Mouse (Mus musculus) embryonic facial prominence, embryonic 13.5 days (tissue): Measurements from ENCODE around the gene Hyal2. TPM values are rescaled to one million over a fixed set of nuclear protein-coding genes. Genes with fewer than 3 reads are reported as not detected.

ENCODE experiments used
- ATAC-seq: fragments of 200-750 bp; cut with Nextera tagmentation; 2 replicates; pipeline ENCODE4 v1.8.0; 2017; ENCODE audit warnings: low read depth; ENCODE audit not compliant: insufficient number of reproducible peaks, insufficient read depth, low FRiP score, low TSS enrichment
- H3K27ac ChIP-seq: fragments of 300-500 bp; sonication (generic); 2 replicates; pipeline ENCODE4 v1.5.1; 2015; ENCODE audit warnings: moderate library complexity, mild to moderate bottlenecking, inconsistent platforms
- H3K27me3 ChIP-seq: fragments of 300-500 bp; sonication (generic); 2 replicates; pipeline ENCODE4 v1.6.1; 2015; ENCODE audit warnings: mild to moderate bottlenecking, inconsistent platforms
- H3K36me3 ChIP-seq: fragments of 300-500 bp; sonication (generic); 2 replicates; pipeline ENCODE4 v1.6.1; 2015; ENCODE audit warnings: mild to moderate bottlenecking, inconsistent platforms
- H3K4me1 ChIP-seq: fragments of 300-500 bp; sonication (generic); 2 replicates; pipeline ENCODE4 v1.6.1; 2015; ENCODE audit warnings: inconsistent platforms
- H3K4me2 ChIP-seq: fragments of 300-500 bp; sonication (generic); 2 replicates; pipeline ENCODE4 v1.6.1; 2015; ENCODE audit warnings: moderate library complexity, mild to moderate bottlenecking, inconsistent platforms
- H3K4me3 ChIP-seq: fragments of 300-500 bp; sonication (generic); 2 replicates; pipeline ENCODE4 v1.5.1; 2015; ENCODE audit warnings: mild to moderate bottlenecking, inconsistent platforms
- H3K9ac ChIP-seq: fragments of 300-500 bp; sonication (generic); 2 replicates; pipeline ENCODE4 v1.6.1; 2015; ENCODE audit warnings: mild to moderate bottlenecking, inconsistent platforms
- H3K9me3 ChIP-seq: fragments of 300-500 bp; sonication (generic); 2 replicates; pipeline ENCODE4 v1.6.1; 2016; ENCODE audit warnings: inconsistent platforms
- WGBS: fragments of 180-500 bp; shearing (Covaris S2); methylation state at CpG from one replicate; pipeline ENCODE4 v1.1.7; 2015; ENCODE audit warnings: mixed read lengths; 5-methylcytosine and 5-hydroxymethylcytosine counted together
- polyA plus RNA-seq: library from polyadenylated mRNA; unstranded; fragments of >200 nt; fragmentation: Nextera tagmentation; extraction: Ambion mirVana; gene quantifications from 2 replicates; pipeline ENCODE4 v1.2.1, GENCODE M21; 2015

Gene Hyal2
- polyA plus RNA-seq, 1 experiment from 2014 or later, result 118 TPM

DNA sequence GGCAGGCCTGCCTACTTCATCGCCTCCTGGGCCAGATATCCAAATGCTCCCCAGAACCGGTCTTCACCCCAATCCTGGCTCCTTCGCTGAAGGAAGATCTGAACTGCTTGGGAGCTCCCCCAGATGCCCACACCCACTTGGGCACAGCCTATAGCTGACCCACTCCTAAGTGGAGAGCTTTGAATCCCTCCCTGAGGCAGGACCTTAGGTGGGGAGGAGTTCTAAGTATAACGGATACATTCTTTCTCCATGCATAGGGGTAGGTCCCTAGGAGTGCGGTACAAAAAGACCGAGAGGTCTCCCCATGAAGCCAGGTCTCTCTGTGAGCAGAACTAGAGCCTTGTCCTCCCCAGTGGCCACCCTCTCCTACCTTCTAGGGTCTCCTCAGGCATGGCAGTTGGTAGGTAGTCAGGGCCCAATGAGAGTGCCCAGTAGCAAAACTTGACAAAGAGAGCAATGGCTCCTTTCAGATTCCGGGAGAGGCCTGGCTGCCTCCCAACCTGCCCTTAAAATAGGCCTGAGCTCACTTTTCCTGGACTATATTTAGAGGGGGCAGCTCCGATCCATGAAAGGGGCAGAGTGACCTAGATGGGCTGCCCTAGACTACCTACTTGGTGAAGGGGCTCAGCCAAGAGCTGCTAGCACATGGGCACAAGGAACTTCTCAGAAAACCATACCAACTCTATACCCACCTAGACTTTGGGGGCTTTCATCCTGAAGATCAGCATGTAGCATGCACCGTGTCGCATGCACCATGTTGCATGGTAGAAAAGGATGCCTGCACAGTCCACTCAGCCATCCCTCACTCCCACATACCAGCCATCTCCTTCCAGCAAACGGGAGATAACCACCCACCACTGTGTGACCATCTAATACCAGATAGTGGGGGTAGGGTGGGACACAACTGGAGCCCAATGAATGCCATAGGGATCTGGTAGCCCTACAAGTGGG is 29.1 kb downstream of the Hyal2 start:
- 91% methylated on average over 11 of the region's 11 CpGs for WGBS
- H3K36me3 ChIP-seq, result peaks cover 33% of the 10 kb centered on the region
- H3K4me1 ChIP-seq, result peaks cover 6% of the 10 kb centered on the region; the same call in 1 of the 2 replicates
- H3K4me3 ChIP-seq, result no peak overlapping the region
- no peak for ATAC-seq
- H3K9ac ChIP-seq, result no peak overlapping the region
- H3K27ac ChIP-seq, result no peak overlapping the region
- no peaks in the 10 kb centered on the region for H3K27me3 ChIP-seq
- no peak overlapping the region for H3K4me2 ChIP-seq
- H3K9me3 ChIP-seq, result no peaks in the 10 kb centered on the region

DNA sequence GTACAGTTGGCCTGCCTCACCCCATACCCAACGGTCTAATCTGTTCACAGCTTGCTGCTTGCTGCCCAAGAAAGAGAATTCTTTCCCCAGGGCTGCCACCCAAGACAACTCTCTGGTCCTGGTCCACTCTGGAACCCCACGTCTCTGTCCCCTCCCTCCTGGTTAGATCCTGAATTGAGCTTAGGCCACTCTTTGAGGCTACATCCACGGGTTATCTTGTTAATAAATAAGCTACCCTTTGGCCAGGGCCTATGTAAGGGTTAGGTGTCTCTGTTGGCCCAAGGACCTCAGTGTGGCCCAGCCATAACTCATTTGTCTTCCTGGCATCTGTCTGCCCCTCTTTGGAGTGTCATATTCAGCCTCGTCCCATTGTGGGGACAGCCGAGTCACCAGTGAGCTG is 30.6 kb downstream of the Hyal2 start:
- Histone ChIP-seq H3K27me3 (no peaks in the 10 kb centered on the region), H3K4me1 (peaks cover 17% of the 10 kb centered on the region), H3K4me2 (no peak overlapping the region), H3K36me3 (peaks cover 19% of the 10 kb centered on the region), H3K4me3 (no peak overlapping the region), H3K9ac (no peak overlapping the region), H3K27ac (no peak overlapping the region), H3K9me3 (no peaks in the 10 kb centered on the region)
- no peak for ATAC-seq
- 84% methylated on average over 5 of the region's 5 CpGs for WGBS

DNA sequence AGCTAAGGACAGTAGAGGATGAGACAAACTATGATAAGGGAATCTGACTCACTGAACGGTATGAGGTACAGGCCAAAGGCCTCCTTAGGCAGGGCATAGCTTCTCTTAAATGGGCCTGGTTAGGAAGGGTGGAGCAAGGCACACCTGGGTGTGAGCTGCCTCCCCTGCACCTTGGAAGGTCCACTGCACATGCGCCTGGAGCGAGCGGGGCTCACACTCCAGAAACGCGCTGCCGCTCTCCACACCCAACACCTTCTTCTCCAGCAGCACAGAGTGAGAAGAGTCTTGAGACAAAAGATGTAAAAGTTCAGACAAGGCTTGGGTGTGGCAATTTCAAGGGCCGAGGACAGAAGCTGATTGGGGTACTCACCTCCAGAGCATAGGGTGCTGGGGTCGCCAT is 31.7 kb downstream of the Hyal2 start:
- Histone ChIP-seq H3K4me3 (no peak overlapping the region), H3K9ac (no peak overlapping the region), H3K4me2 (no peak overlapping the region), H3K9me3 (no peaks in the 10 kb centered on the region), H3K36me3 (peaks cover 9% of the 10 kb centered on the region), H3K4me1 (peaks cover 27% of the 10 kb centered on the region), H3K27me3 (no peaks in the 10 kb centered on the region), H3K27ac (no peak overlapping the region)
- WGBS, result 89% methylated on average over 9 of the region's 9 CpGs
- no peak for ATAC-seq

DNA sequence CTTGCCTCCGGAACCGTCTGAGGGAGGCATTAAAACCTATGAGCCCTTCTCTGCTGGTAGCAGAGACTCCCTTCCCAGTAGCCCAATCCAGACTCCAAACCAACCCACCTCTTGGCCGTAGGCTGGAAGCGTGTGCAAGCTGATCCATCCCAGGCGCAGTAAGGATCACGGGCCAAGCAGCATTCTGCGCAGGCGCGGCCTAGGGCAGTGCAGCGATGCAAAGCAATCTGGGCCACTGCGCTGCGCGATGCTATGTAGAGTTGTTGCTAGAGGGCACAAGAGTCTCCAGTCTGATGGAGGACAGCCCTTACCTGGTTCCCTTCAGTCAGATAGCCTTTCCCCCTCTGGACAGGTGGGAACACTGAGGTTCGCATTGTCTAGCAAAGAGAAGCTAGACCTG is 32.1 kb downstream of the Hyal2 start:
- Histone ChIP-seq H3K9ac (no peak overlapping the region), H3K27ac (no peak overlapping the region), H3K4me1 (peaks cover 31% of the 10 kb centered on the region), H3K36me3 (peaks cover 5% of the 10 kb centered on the region; the same call in 1 of the 2 replicates), H3K4me3 (no peak overlapping the region), H3K9me3 (no peaks in the 10 kb centered on the region), H3K4me2 (no peak overlapping the region), H3K27me3 (no peaks in the 10 kb centered on the region)
- no peak for ATAC-seq
- WGBS, result 71% methylated on average over 14 of the region's 14 CpGs

DNA sequence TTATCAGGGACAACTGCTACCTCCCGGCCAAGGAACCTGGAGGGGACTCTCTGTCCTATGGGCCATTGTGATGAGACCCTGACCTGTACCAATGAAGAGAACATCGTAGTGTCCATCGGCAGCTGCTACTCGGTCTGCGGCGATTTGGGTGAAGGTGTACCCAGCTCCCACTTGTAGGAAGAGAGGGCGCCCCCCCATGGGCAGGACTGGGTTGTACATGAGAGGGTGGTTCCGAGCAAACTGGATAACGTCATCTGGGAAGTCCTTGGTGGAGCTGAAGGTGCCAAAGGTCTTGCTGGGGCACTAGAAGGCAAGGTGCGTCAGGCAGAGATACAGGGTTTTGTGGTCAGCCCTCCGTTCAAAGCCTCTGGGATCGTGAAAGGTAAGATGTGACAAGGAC is 33.0 kb downstream of the Hyal2 start:
- Histone ChIP-seq H3K4me3 (no peak overlapping the region), H3K36me3 (peaks cover 2% of the 10 kb centered on the region; the same call in 1 of the 2 replicates), H3K4me1 (peaks cover 40% of the 10 kb centered on the region), H3K9ac (no peak overlapping the region), H3K27me3 (no peaks in the 10 kb centered on the region), H3K4me2 (no peak overlapping the region), H3K9me3 (no peaks in the 10 kb centered on the region), H3K27ac (no peak overlapping the region)
- 81% methylated on average over 12 of the region's 12 CpGs for WGBS
- ATAC-seq, result no peak

DNA sequence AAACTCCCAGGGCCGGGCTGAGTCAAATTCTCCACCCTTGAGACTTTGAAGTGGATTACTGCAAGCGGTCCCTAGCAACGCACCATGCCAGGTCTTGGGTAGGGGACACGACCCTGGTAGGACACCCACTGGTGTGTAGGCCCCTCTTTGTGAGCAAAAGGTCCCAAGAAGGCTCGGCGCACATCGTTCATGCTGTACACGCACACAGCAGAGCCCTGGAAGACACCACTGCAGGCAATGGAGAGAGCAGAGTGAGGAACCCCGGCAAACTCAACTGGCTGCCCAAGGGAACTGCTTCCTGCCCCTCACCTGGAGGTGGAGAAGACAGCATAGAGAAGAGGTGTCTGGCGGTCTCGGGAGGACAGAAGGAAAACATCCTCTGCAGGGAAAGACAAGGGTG is 33.5 kb downstream of the Hyal2 start:
- Histone ChIP-seq H3K27me3 (no peaks in the 10 kb centered on the region), H3K36me3 (peaks cover 2% of the 10 kb centered on the region; the same call in 1 of the 2 replicates), H3K9me3 (no peaks in the 10 kb centered on the region), H3K9ac (no peak overlapping the region), H3K4me1 (peaks cover 45% of the 10 kb centered on the region), H3K4me2 (no peak overlapping the region), H3K4me3 (no peak overlapping the region), H3K27ac (no peak overlapping the region)
- 87% methylated on average over 11 of the region's 11 CpGs for WGBS
- no peak for ATAC-seq

DNA sequence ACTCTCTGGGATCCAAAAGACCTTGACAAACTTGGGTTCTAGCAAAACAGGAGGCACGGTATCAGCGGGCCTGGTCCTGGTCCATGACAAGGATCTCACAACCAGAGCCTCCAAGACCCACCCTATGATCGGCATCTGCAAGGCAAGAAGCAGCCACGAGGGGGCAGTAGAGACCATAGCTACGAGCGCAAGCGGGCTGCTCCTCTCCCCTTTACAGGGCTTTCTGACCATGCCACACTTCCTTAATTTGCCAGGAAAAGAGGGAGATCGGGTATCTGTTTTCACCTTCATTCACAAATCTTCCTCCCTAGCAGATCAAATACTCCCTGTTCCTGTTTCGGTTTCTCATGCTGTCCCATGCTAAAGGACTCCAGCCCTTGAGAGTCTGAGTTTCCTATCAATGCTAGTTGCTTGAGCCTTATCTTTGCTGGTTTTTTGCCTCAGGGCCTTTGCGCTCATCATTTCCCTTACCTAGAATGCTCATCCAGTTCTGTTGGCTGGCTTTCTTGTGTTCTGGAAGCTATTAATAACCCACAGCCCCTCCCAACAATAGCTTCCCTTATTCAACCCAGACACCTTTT is 34.4 kb downstream of the Hyal2 start:
- Histone ChIP-seq H3K4me3 (no peak overlapping the region), H3K9me3 (no peaks in the 10 kb centered on the region), H3K9ac (peak overlapping the region; percentile 22; the same call in 1 of the 2 replicates), H3K27ac (peak overlapping the region; percentile 64; the same call in 1 of the 2 replicates), H3K36me3 (peaks cover 2% of the 10 kb centered on the region; the same call in 1 of the 2 replicates), H3K4me2 (peak overlapping the region; percentile 33), H3K27me3 (no peaks in the 10 kb centered on the region), H3K4me1 (peaks cover 54% of the 10 kb centered on the region)
- WGBS, result 7% methylated on average over 10 of the region's 10 CpGs
- no peak for ATAC-seq

DNA sequence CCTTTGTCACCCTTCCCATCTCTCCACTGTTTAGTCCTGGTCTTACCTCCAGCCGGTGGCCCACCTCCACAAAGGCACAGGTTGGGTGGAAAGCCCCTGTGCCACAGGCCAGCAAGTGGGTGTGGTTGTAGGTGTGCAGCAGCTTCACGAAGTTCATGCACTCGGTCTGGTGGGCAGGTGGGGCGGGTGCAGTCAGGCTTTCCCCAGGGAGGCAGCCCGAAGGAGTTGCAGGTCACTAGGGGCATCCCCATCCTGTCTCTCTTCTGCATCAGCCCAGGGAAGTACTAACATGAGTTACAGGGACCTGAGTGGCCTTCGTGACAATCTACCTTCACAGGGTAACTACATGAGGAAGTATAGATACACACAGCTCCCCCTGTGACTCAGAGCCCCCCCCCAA is 35.5 kb downstream of the Hyal2 start:
- Histone ChIP-seq H3K4me1 (peaks cover 65% of the 10 kb centered on the region), H3K9me3 (no peaks in the 10 kb centered on the region), H3K36me3 (peaks cover 2% of the 10 kb centered on the region; the same call in 1 of the 2 replicates), H3K27ac (no peak overlapping the region; the same call in 1 of the 2 replicates), H3K27me3 (no peaks in the 10 kb centered on the region), H3K4me3 (no peak overlapping the region), H3K9ac (no peak overlapping the region), H3K4me2 (no peak overlapping the region)
- 88% methylated on average over 6 of the region's 6 CpGs for WGBS
- ATAC-seq, result no peak

DNA sequence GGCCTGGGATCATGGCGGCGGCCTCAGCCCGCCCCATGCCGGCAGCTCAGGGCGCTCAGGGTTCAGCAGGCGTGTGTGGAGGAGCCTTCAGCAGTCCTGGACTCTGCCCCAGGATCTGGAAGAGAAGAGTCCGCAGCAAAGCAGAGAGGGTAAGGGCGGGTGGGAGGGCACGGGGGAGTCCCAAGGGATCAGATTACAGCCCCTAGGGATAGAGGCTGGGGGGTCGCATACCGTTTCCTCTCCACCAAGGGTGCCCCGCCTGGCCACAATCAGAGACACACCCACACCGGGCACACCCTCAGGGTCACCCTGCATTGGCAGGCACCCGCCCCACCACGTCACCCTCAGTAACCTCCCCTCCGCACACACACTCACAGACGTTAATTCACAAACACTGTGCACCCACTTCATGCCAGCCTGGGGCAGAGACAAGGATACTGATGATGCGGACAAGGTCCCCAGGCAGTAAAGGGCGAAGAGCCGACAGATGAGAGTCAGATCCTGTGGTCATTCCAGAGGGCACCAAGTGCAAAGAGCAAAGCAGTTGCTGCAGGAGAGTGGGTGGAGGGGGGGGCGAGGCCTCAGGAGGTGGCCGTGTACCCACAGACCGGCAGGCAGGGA is 37.4 kb downstream of the Hyal2 start:
- Histone ChIP-seq H3K9me3 (no peaks in the 10 kb centered on the region), H3K4me1 (peaks cover 75% of the 10 kb centered on the region), H3K27me3 (no peaks in the 10 kb centered on the region), H3K4me2 (peak overlapping the region; percentile 54), H3K36me3 (no peaks in the 10 kb centered on the region), H3K9ac (peak overlapping the region; percentile 63; the same call in 1 of the 2 replicates), H3K27ac (peak overlapping the region; percentile 57; the same call in 1 of the 2 replicates), H3K4me3 (peak overlapping the region; percentile 26)
- WGBS, result 25% methylated on average over 23 of the region's 23 CpGs
- ATAC-seq, result 0 out of 2 replicates have a peak, but pooled peaks have one; percentile 9

DNA sequence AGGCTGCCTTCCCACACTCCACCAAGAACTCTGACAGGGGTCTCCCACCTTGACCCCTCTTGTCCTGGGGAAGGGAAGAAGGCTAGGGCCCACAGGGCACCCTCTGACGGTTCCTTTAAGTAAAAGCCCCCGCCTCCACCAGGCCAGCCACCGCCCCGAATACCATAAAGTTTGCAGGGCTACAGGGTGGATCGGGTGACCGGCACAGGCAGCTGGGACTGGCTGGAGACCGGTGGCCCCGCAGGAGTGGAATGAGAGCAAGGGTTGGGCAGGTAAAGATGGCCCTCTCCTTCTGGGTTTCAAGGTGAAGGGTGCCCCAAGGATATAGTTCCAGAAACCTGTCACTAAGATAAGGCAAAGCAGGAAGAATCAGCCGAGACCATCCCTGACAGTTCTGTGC is 38.8 kb downstream of the Hyal2 start:
- no peak for ATAC-seq
- Histone ChIP-seq H3K9ac (peak overlapping the region; percentile 44; the same call in 1 of the 2 replicates), H3K27me3 (no peaks in the 10 kb centered on the region), H3K4me3 (peak overlapping the region; percentile 17; the same call in 1 of the 2 replicates), H3K9me3 (no peaks in the 10 kb centered on the region), H3K36me3 (no peaks in the 10 kb centered on the region), H3K4me2 (peak overlapping the region; percentile 34), H3K27ac (0 out of 2 replicates have a peak overlapping the region, but pooled peaks have one; percentile 33), H3K4me1 (peaks cover 81% of the 10 kb centered on the region)
- WGBS, result 6% methylated on average over 9 of the region's 9 CpGs

DNA sequence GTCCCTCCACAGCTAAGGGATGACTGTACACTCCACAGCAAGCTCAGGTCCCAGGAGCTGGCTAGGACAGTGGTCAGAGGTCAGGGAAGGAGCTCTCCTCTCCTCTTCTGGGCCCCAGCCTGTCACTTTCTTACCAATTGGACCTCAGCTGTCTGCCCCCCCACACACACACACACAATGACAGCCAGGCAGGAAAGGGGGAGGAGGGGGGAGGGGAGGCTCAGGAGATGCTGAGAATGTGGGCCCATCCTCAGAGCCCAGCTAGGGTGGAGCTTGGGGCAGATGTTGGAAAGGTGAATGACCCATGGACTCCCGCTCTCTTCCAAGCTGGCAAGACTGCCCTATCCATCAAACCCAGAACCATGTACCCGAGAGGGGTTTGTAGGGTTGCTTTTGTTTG is 39.3 kb downstream of the Hyal2 start:
- H3K36me3 ChIP-seq, result no peaks in the 10 kb centered on the region
- peak overlapping the region; percentile 34 for H3K4me2 ChIP-seq
- H3K4me1 ChIP-seq, result peaks cover 86% of the 10 kb centered on the region
- no peaks in the 10 kb centered on the region for H3K27me3 ChIP-seq
- peak overlapping the region; percentile 17; the same call in 1 of the 2 replicates for H3K4me3 ChIP-seq
- no peak for ATAC-seq
- peak overlapping the region; percentile 44; the same call in 1 of the 2 replicates for H3K9ac ChIP-seq
- 77% methylated on average over 2 of the region's 2 CpGs for WGBS
- no peaks in the 10 kb centered on the region for H3K9me3 ChIP-seq
- H3K27ac ChIP-seq, result 0 out of 2 replicates have a peak overlapping the region, but pooled peaks have one; percentile 33
